Mouse (Mus musculus): Measurements from ENCODE around the gene Mrtfa.

GRCm38 (mm10) chr15:81067761-81068160 lies 122.8 kb downstream of the Mrtfa start:
- TF ChIP-seq CTCF (IDR thresholded peaks at IDR 0.05; ENCODE audit: low read depth, low read length) (no peak), POLR2A (IDR thresholded peaks at IDR 0.05; ENCODE audit: insufficient read depth, low read length) (no peak), EP300 (IDR thresholded peaks at IDR 0.05; ENCODE audit: insufficient read depth, low read depth, low read length) (no peak)

Measured in ES-Bruce4 (cell line).